Mouse (Mus musculus): ENCODE results near the gene Pdia2. TPM values are rescaled to one million over a fixed set of nuclear protein-coding genes. Genes with fewer than 3 reads are reported as not detected.
A peak's percentile ranks its signal among the peaks of the same experiment; 100 is the strongest.

Gene Pdia2
- under 1 TPM; 0.30 to 0.80 TPM for total RNA-seq (2021)

DNA sequence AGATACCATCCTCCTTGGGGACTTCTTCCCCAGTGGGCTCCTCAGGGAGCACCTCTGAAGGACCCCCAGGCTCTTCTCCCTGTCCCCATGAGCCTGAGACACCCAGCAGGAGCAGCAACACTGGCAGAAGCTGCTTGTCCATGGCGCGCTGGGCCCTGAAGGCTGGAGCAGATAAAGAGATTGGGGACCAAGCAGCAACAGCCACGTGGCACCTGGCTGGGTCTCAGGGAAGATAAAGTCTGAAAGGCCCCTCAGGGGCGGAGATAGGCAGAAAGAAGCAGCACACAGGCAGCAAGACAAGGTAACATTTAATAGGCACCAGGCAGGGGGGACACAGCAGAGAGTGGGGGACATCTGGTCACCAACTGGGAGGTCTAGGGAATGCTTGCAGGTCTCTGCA lies at the start of gene Pdia2:
Gene Pdia2, minus strand, starts transcription at position 196 of the 400 bp plus-strand sequence.
- DNase-seq (ENCODE audit: extremely low spot score in 1 of 2, low spot score in 1 of 2), result no peak

DNA sequence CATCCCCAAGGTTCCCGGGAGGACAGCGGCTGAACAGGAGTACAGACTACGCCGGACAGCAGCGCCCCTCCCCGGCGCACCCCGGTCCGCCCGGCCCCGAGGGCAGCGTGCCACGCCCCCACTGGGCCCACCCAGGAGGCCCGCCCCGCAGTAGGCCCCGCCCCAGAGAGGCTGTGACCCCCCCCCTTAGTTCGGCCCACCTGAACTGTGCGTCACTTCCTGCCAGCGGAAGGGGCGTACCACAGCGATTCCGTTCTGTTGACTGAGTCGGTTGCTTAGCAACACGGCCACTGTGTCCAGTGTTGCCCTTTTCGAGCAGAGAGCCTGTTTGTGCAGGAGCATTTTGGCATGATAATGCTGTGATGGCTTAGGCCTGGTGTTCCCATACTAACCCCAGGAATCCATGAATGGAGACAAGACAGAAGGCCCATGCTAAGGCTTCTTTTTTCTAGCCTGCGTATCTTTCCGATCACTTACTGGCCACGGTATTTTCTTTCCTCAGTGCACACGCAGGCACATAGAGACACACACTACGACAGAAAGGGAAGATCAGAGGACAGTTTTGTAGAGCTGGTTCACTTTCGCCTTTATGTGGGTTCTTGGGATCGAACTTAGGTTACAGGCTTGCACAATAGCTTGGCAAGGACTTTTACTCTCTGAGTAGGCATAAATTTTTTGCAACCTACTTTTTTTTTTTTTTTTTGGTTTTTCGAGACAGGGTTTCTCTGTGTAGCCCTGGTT lies 45.4 kb upstream of the Pdia2 start, which contains the start of gene Fam234a:
Gene Fam234a, minus strand, starts transcription at position 142 of the 741 bp plus-strand sequence.
- peak; percentile 69 to 75 for DNase-seq (ENCODE audit: extremely low spot score in 1 of 2, low spot score in 1 of 2)

DNA sequence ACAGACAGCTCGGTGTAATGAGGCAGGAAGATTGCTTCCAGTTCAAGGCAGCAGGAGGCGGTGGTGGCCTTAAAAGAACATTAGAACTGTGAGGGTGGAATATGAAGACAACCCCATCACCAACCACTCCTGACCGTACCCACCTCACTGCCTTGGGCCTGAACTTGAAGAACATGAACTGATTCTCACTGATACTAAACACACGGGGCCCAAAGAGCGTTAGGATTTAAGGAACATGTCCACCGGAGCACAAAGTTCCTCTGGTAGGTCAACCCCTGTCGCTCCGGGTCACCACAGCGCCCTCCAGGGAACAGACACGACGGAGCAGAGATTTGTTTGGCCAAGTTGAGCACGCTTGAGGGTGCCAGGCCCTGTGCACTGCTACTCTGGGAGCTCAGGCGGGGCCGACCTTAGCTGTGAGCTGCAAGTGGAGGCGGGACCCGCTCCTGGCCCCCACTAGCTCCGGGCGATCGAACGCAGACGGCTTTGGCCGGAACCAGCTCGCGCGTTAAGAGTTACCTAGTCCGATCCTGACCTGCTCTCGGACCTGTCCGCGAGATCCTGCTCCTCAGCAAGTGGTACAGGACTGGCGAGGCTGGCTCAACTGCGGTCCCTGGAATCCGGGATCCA lies 44.7 kb upstream of the Pdia2 start:
- DNase-seq (ENCODE audit: extremely low spot score in 1 of 2, low spot score in 1 of 2), result peak in 1 of 2 experiments; percentile 54

DNA sequence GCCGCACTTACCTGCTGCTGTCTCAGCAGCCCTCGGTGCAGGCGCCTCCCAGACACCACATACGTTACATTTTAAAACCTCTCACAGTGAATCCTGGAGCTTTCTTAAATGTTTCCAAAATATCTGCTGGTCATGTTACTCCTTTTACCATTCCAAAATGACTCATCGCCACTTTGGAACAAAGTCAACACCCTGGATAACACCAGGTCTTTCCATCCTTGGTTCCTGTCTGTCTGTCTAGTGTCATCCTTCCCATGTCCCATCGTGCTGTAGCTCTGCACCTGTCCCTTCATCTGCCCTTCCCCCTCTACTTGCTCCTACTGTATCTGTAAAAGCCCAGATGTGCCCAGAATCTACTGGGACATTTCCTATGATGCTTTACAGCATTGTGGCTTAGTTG lies 42.1 kb upstream of the Pdia2 start:
- DNase-seq (ENCODE audit: extremely low spot score in 1 of 2, low spot score in 1 of 2), result no peak

DNA sequence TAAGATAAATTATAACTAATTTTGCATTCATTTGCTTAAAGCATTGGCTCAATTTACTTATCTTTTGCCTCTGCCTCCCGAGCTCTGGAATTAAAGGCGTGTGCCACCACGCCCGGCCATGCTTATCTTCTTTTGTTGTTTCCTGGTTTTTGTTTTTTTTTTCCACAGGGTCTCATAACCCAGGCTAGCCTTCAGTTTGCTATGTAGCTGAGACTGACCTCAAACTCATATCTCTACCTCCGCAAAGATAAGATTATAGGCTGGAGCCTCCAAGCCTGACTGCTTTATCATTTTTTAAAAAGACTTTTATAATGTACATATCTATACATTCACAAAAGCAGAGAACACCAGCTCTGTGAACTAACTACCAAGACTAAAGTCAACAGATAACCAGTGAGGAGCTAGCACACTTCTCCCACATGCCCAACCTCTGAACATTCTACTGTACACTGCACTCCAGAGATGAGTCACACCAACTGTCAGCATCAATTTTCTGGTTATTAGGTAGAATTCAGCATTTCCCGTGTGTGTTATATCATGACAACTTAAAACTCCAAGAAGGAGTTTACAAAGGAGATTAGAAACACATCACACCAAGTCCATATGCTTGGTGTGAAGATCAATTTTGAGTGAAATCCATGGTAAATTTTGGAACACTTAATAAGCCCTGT lies 41.4 kb upstream of the Pdia2 start:
- no peak for DNase-seq (ENCODE audit: extremely low spot score in 1 of 2, low spot score in 1 of 2)

DNA sequence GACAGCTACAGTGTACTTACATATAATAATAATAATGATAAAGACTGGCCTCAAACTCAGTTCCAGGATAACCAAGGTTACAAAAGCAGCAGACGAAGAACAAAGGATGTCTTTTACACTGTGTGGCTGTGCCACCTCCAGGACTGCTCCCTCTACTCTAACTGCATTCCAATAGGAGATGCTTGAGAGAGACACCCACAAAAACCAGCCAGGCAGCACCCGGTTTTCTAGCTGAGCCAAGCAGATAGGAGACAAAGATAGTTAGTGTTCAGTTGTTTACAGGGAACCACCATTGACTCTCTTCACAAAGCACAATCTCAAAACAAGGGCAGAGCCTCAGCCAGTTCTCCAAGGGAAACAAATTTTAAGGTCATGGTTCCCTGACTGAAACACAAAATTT lies 40.7 kb upstream of the Pdia2 start:
- DNase-seq (ENCODE audit: extremely low spot score in 1 of 2, low spot score in 1 of 2), result no peak

DNA sequence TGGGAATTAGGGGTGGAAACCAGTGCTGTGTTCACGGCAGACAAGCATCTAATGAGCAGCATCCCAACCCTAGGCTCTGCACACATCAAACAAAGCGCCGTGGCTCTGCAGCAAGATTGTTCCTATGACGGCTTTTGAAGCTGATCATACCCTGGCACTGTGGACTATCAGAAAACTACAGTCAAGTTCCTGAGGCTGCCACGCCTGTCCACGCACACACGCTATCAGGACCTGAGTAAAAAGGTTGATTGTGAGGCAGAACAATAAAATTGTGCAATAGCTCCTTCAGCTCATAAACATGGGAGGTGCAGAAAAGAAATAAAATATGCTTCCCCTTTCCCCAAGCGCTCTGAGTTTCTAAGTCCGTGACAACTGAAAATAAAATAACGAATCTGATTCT lies 38.8 kb upstream of the Pdia2 start:
- DNase-seq (ENCODE audit: extremely low spot score in 1 of 2, low spot score in 1 of 2), result no peak

DNA sequence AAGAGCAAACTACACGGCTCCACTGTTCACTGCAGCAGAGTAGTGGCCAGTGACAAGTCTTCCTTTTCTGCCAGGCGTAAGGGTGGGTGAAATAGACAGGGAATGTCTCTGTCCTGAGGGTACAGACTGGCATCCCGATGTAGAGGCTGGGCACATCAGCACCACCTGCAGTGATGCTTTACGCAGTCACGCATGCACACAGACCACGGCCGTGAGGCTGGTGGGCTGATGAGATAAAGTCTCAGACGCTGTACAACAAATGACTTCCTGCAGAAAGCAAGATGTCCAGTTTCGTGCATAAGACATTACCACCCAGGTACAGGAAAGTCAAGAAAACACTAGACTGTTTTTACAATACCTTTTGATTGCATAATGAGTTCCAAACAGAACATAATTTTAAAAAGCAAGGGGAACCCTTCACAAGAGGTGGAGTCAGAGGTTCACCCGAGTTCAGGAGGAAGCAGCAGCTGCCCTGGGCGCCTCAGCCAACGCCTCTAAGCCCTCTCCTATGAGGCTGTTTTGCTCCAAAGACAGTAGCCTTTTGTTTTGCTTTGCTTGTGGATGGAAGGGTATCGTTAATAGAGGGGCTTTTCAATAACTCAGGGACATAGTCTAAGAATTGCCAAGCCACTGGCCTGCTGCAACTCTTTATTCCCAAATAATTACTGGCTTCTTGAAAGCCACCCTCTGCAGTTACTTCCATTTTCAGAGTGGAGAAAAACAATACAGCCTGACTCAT lies 36.4 kb upstream of the Pdia2 start:
- no peak for DNase-seq (ENCODE audit: extremely low spot score in 1 of 2, low spot score in 1 of 2)

DNA sequence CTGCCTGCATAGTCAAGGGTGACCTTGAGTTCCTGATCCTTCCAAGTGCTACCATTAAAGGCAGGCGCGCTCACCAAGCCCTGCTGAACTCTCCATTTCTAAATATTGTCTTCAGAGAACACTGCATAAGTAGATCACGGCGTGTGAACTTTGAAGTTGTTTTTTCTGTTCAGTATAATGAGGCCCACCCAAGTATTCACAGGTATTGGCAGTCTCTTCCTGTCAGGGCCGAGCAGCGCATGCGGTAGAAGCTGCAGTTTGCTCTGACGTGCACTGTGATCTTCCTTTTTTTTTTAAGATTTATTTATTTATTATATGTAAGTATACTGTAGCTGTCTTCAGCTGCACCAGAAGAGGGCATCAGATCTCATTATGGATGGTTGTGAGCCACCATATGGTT lies 35.5 kb upstream of the Pdia2 start:
- DNase-seq (ENCODE audit: extremely low spot score in 1 of 2, low spot score in 1 of 2), result no peak

DNA sequence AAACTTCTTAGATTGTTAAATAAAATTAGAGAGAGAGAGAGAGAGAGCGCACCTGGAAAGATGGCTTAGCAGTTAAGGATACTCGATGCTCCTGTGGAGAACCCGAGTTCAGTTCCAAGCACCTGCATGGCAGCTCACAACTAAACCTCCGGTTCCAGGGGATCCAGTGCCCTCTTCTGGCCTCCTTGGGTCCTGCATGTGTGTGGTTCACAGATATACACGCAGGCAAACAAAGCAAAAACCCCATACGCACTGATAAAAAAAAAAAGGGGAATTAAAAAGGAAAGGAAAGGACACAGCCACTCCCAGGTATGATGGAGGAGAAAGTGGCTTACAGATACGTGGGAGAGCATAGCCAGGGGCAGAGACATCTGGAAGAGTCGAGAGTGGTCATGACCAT lies 34.0 kb upstream of the Pdia2 start:
- DNase-seq (ENCODE audit: extremely low spot score in 1 of 2, low spot score in 1 of 2), result no peak

DNA sequence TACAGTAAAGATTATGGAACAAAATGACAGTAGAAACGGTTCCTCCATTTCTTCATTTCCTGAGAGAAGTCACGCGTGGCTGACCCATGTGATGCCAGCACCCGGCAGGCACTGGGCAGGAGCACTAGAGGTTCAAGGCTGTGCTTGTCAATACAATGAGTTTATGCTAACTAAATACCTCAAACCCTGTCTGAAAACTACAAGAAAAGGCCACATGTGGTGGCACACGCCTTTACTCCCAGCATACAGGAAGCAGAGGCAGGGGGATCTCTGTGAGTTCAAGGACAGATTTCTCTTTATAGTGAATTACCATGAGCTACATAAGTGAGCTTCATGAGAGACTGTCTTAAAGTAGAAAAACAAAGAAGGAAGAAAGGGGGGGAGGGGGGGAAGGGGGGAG lies 32.3 kb upstream of the Pdia2 start:
- DNase-seq (ENCODE audit: extremely low spot score in 1 of 2, low spot score in 1 of 2), result no peak

DNA sequence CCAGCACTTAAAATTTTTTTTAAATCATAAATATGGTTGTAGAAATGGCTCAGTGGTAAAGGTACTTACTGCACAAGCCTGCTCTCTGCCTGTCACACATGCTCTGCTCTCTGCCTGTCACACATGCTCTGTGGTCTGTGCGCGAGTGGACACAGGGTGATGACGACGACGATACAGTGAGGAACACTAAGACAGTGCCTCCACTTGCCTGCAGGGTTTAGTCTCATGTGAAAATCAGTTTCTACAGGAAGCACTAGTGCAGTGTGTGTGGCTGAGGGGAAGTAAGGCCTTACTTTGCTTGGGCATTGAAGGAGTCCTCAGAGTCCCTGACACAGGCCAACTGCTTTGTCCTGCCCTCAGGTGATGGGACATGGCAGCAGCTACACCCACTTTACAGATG lies 30.9 kb upstream of the Pdia2 start:
- no peak for DNase-seq (ENCODE audit: extremely low spot score in 1 of 2, low spot score in 1 of 2)

DNA sequence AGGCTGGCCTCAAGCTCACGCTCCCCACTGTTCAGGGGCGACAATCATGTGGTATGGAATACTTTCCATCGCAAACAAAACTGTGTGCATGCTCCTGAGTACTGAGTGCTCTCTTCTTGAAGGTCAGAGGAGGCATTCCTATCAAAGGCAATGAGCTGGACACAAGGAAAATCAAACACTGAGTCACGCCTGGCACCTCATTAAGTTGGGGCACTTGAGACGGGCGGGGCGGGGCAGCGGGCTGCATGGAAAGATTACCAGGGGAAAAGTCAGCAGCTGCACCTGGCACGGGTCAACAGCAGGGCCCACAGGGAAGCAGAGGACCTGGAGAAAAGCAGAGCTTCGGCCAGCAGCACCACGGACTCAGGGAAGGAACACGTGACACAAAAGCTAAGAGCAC lies 26.3 kb upstream of the Pdia2 start:
- no peak for DNase-seq (ENCODE audit: extremely low spot score in 1 of 2, low spot score in 1 of 2)

DNA sequence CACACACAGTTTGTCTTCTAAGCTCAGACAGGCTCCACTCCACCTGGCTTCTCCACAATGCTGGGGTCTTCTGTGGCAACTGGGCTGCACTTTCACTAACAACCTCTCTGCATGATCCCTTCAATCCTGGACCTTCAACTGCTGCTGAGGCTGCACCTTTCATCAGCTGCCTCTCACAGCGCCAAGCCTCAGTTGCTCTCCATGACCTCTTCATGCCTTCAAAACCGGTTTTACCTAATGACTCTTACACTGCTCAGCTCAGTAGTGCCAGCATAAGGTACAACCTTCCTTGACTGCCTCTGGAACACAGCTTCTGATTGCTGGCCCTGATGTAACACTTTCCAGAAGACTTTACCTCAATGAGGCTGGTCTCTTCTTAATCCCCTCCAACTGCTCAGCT lies 22.6 kb upstream of the Pdia2 start:
- DNase-seq (ENCODE audit: extremely low spot score in 1 of 2, low spot score in 1 of 2), result no peak

DNA sequence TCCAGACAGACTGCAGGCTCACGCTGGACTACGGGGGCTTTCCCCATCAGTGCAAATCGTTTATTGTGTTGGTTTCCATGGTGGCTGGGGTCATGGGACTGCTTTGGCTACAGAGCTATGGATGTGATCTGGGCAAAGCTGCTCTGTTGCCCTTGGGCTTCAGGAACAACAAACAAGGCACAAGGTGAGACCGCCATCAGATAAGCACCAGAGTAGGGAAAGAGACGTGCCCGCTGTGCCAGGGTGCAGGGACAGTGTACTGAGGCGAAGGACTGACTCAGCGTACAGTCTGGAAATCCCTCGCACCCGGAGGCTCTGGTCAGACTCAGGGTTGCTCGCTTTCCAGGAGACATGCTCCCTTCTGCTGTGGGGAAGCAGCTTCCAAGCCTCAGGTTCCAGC lies 13.8 kb upstream of the Pdia2 start:
- no peak for DNase-seq (ENCODE audit: extremely low spot score in 1 of 2, low spot score in 1 of 2)

DNA sequence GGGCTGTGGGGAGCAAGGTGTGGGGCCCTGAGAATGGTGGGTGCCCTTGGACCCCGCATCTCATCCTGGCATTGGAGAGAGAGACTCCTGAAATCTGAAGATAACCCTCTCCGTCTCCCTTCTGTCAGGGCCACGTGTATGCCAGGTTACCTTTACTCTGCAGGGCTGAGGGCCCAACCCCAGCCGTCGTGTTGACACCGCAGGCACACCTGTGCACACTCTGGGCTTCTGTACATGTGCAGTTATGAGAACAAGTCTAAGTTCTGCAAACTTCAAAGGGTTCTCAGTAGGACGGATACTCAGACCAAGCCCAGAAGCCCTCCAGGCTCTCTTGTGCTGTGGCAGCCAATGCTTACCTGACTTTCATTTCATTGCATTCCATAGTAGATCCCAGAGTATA lies 13.4 kb upstream of the Pdia2 start:
- no peak for DNase-seq (ENCODE audit: extremely low spot score in 1 of 2, low spot score in 1 of 2)

DNA sequence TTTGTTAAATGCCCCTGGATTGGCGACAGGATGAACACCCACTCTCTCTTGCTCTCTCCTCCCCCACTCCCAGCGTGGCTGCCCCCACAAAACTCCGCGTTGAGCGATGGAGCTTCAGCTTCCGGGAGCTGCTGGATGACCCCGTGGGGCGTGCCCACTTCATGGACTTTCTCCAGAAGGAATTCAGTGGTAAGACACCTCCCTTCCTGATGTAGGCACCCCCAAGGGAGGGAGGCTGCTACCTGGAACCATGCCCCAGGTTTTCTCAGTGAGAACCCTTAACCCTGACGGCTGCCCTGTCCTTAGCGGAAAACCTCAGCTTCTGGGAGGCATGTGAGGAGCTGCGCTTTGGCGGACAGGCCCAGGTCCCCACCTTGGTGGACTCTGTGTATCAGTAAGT lies 8.8 kb upstream of the Pdia2 start, which contains the start of gene Arhgdig:
Gene Arhgdig, minus strand, starts transcription at position 101 of the 400 bp plus-strand sequence.
- DNase-seq (ENCODE audit: extremely low spot score in 1 of 2, low spot score in 1 of 2), result no peak

DNA sequence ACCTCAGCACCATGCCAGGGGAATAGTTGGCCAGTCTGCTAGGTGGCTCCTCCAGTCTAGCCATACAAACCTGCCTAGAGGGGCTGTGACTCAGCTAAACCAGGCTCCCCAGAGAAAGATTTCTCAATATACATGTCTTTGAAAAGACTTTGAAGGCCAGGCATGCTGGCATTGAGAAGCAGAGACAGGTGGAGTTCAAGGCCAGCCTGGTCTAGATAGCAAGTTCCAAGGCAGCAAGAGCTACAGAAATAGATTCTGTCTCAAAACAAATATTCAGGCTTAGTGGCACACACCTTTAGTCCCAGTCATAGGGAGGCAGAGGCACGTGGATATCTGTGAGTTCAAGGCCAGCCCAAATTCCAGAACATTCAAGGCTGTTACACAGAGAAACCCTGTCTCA lies 7.5 kb upstream of the Pdia2 start:
- DNase-seq (ENCODE audit: extremely low spot score in 1 of 2, low spot score in 1 of 2), result no peak

DNA sequence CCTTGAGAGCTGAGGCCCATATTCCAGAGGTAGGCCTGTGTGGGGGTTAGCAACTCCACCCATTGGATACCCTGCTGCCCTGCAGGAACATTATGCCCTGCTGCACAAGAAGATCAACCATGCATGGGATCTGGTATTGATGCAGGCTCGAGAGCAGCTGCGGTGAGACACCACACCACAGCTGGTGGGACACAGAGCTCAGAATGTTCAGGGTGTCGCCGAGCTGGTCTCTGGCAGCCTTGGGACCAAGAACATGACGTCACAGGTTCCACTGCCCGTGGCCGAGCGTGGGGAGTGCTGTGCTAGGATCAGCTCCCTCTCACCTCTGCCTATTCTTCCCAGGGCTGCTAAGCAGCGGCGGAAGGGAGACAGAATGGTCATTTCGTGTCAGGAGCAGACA lies 5.9 kb upstream of the Pdia2 start:
- no peak for DNase-seq (ENCODE audit: extremely low spot score in 1 of 2, low spot score in 1 of 2)

DNA sequence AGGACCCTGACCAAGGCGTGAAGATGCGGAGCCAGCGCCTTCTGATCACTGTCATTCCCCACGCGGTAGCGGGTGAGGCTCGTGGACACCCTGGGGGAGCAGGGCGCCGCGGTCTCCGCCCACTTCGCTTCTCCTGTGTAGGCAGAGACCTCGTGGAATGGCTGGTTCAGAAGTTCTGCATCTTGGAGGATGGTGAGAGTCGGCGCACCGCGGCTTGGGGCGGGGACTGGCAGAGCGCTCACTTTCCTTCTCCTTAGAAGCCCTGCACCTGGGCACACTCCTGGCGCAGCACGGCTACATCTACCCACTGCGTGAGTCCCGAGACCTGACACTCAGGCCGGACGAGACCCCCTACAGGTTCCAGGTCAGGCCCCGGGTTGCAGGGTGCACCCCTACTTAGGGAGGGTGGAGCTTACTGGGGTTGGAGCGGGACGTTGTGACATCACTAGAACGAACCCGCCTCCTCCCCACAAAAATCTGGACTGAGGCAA lies 4.5 kb upstream of the Pdia2 start:
- peak; percentile 32 to 57 for DNase-seq (ENCODE audit: extremely low spot score in 1 of 2, low spot score in 1 of 2)

DNA sequence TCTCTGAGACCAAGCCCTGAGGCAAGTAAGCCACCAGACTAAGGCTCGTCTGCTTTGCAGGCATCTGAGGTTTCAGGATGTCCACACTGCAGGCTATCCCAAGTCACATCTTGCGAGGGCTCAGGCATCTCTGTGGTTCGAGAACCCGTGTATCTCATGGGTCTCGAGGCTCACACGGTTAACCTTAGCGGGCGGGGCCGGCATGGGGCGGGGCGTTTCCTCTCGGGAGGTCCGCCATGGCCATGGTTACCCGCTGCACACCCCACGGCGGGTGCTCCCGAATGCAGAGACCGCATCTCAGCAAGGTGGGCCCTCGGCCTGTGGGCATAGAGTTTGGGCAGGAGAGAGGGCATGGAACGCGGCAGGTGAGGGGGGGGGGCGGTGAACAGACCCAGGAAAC lies 3.9 kb upstream of the Pdia2 start, which contains the start of gene Rgs11:
Gene Rgs11, plus strand, starts transcription at position 215 of the 400 bp plus-strand sequence.
- DNase-seq (ENCODE audit: extremely low spot score in 1 of 2, low spot score in 1 of 2), result peak; percentile 35 to 40
